Mouse (Mus musculus) neural tube, embryonic 11.5 days (tissue): ENCODE measurements around the gene Gm10318. TPM values are rescaled to one million over a fixed set of nuclear protein-coding genes. Genes with fewer than 3 reads are reported as not detected.

Experiments used
- ATAC-seq: fragments of 200-750 bp; cut with Nextera tagmentation; 2 replicates; pipeline ENCODE4 v1.8.0; 2017; ENCODE audit warnings: moderate number of reproducible peaks, mild to moderate bottlenecking, moderate TSS enrichment, moderate library complexity; ENCODE audit not compliant: insufficient read depth, low FRiP score, low TSS enrichment
- DNase-seq: peaks from one replicate; pipeline ENCODE4 v3.0.0-alpha.2; 2015; ENCODE audit warnings: low spot score
- H3K27ac ChIP-seq: fragments of 300-500 bp; sonication (generic); 2 replicates; pipeline ENCODE4 v1.5.1; 2014; ENCODE audit warnings: low read depth, mild to moderate bottlenecking, low read length
- H3K27me3 ChIP-seq: fragments of 300-500 bp; sonication (generic); 2 replicates; pipeline ENCODE4 v1.6.1; 2014; ENCODE audit warnings: mild to moderate bottlenecking, low read length, mixed read lengths; ENCODE audit not compliant: control insufficient read depth, insufficient read depth
- H3K36me3 ChIP-seq: fragments of 300-500 bp; sonication (generic); 2 replicates; pipeline ENCODE4 v1.6.1; 2014; ENCODE audit warnings: mild to moderate bottlenecking, low read length, moderate library complexity, mixed read lengths; ENCODE audit not compliant: control insufficient read depth, insufficient read depth
- H3K4me1 ChIP-seq: fragments of 300-500 bp; sonication (generic); 2 replicates; pipeline ENCODE4 v1.6.1; 2014; ENCODE audit warnings: low read length, mixed read lengths; ENCODE audit not compliant: control insufficient read depth, insufficient read depth
- H3K4me2 ChIP-seq: fragments of 300-500 bp; sonication (generic); 2 replicates; pipeline ENCODE4 v1.6.1; 2014; ENCODE audit warnings: low read depth, mild to moderate bottlenecking, moderate library complexity
- H3K4me3 ChIP-seq: fragments of 300-500 bp; sonication (generic); 2 replicates; pipeline ENCODE4 v1.5.1; 2014; ENCODE audit warnings: low read depth, low read length
- H3K9ac ChIP-seq: fragments of 300-500 bp; sonication (generic); 2 replicates; pipeline ENCODE4 v1.6.1; 2014; ENCODE audit warnings: mild to moderate bottlenecking, low read length
- H3K9me3 ChIP-seq: fragments of 300-500 bp; sonication (generic); 2 replicates; pipeline ENCODE4 v1.6.1; 2016; ENCODE audit warnings: low read length; ENCODE audit not compliant: control insufficient read depth
- WGBS: fragments of 180-500 bp; shearing (Covaris S2); extraction: QIAGEN DNeasy Blood & Tissue Kit; methylation state at CpG from one replicate; pipeline ENCODE4 v1.1.7; 2014; 5-methylcytosine and 5-hydroxymethylcytosine counted together
- polyA plus RNA-seq: library from polyadenylated mRNA; unstranded; fragments of >200 nt; fragmentation: Nextera tagmentation; extraction: Ambion mirVana; gene quantifications from 2 replicates; pipeline ENCODE4 v1.2.1, GENCODE M21; 2014

Gm10318 gene
- polyA plus RNA-seq, 1 experiment from 2014 or later, result not detected

DNA sequence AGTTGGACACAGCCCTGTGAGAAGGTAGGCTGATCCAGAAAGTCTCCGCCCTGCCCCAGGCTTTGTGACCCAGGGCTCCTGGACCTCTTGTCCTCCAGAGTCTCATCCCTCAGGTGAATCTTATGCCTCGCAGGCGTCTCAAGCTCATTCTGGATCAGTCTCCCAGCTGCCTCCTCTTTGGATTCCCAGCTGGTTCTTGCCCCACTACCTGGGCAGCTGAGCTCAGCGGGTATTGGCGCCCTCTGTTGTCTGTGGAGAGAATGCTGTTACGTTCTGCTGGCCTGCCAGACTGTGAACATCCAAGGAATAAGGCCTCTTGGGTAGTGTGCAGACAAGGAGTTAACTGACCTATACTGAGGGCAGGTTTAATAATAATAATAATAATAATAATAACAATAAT lies 26.3 kb downstream of the Gm10318 start:
- no peak overlapping the region for H3K4me3 ChIP-seq

DNA sequence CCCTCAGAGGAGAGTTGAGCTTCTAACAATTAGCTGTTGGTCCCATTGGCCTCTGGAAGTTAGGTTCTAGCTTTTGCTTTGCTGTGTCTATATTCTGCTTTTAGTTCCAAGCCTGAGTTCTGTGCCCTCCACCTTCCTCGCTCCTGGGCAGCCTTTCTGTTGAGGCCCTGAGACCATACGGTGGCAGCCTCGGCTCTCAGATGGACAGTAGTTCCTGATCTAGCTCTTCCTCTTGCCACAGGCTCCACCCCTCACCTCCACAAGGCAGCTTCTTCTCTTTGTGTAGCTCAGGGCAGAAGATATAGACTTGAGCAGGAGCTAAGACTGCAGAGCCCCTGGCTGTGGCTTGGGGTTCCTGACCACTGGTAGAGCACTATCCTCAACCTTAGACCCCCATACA lies 27.6 kb downstream of the Gm10318 start:
- Histone ChIP-seq H3K4me1 (no peaks in the 10 kb centered on the region), H3K27me3 (no peaks in the 10 kb centered on the region), H3K36me3 (no peaks in the 10 kb centered on the region), H3K27ac (no peak overlapping the region), H3K9me3 (no peaks in the 10 kb centered on the region), H3K9ac (no peak overlapping the region), H3K4me3 (no peak overlapping the region), H3K4me2 (no peak overlapping the region)
- WGBS, result 68% methylated on average over 3 of the region's 3 CpGs
- no peak for ATAC-seq
- DNase-seq, result no peak

More for the DNA sequence above, 26.3 kb downstream of the Gm10318 start:
- H3K27ac ChIP-seq, result no peak overlapping the region
- H3K36me3 ChIP-seq, result no peaks in the 10 kb centered on the region
- DNase-seq, result no peak
- H3K4me2 ChIP-seq, result no peak overlapping the region
- no peaks in the 10 kb centered on the region for H3K4me1 ChIP-seq
- no peak overlapping the region for H3K9ac ChIP-seq
- no peaks in the 10 kb centered on the region for H3K9me3 ChIP-seq
- ATAC-seq, result no peak
- H3K27me3 ChIP-seq, result no peaks in the 10 kb centered on the region
- 54% methylated on average over 6 of the region's 6 CpGs for WGBS

DNA sequence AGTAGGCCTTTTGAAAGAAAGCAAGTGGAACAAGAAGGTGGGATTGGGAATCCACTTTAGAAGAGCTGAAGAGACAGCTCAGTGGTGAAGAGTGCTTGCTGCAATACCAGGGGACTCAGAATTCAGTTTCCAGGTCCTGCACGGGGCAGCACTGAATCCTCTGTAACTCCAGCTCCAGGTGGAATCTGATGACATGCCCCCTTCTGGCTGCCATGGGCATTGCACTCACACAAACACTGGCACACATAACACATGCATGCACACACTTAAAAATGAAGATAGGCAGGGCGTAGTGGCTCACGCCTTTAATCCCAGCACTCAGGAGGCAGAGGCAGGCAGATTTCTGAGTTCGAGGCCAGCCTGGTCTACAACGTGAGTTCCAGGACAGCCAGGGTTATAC lies 29.9 kb downstream of the Gm10318 start:
- no peak overlapping the region for H3K4me2 ChIP-seq
- H3K36me3 ChIP-seq, result no peaks in the 10 kb centered on the region
- no peak overlapping the region for H3K27ac ChIP-seq
- ATAC-seq (no peak), DNase-seq (no peak)
- no peak overlapping the region for H3K4me3 ChIP-seq
- WGBS, result 81% methylated on average over 5 of the region's 5 CpGs
- H3K27me3 ChIP-seq, result no peaks in the 10 kb centered on the region
- H3K9me3 ChIP-seq, result no peaks in the 10 kb centered on the region
- H3K9ac ChIP-seq, result no peak overlapping the region
- H3K4me1 ChIP-seq, result no peaks in the 10 kb centered on the region

DNA sequence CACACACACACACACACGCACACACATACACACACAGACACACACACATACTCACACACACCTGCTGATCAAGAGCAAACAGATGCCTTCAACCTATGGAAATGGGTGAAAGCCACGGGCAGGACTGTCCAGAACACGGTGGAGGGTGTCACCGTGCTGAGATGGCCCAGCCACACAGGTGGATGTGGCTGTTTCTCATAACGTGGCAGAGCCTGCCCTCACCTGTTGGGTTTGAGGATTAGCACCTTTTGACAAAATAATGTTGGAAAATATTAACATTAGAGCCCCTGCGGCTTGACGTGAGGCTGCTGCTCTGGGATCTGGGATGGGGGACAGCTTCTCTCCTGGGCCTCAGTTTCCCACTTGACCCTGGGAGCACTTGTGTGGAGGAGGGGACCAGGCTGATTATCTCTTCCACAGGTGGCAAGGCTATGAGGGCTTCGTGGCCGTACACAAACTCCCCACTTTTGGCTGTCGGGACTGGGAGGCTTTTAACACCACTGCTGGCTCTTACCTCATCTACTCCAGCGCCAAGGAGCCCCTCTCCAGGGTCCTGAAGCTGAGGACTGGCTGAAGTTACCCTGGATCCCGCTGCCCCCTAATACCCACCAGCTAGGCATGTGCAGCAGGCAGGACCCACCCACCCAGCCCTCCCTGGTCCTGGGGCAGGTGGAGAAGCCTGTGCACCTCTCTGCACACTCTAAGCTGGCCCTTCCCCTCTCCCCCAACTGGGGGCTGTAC lies 33.5 kb downstream of the Gm10318 start:
- H3K4me3 ChIP-seq, result no peak overlapping the region
- H3K9me3 ChIP-seq, result no peaks in the 10 kb centered on the region
- no peak overlapping the region for H3K27ac ChIP-seq
- H3K9ac ChIP-seq, result no peak overlapping the region
- no peaks in the 10 kb centered on the region for H3K36me3 ChIP-seq
- ATAC-seq (no peak), DNase-seq (no peak)
- 61% methylated on average over 12 of the region's 12 CpGs for WGBS
- no peak overlapping the region for H3K4me2 ChIP-seq
- no peaks in the 10 kb centered on the region for H3K27me3 ChIP-seq
- H3K4me1 ChIP-seq, result no peaks in the 10 kb centered on the region

DNA sequence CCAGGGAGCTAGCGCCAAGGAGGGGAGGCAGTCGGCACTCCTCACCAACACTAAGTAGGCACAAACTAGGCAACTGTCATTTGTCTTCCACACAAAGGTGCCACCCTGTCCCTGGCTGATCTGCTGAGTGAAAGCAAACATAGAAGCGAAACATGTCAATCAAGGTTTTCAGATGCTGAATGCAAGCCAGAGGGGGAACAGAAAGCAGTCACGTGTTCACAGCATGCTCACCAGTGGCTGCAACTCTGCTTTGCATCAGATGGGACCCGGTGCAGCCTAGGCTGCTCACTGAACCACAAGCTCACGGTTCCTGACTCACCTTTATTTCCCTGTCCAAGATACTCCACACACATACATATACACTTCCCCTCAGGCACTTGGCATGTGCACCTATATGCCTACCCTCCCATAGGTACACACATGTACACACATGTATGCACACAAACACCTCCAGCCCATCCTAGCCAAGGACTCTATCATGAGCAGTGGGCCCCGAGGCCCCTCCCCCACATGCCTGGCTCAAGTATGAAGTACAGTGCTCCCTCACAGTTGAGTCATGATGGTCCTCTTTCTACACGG lies 38.4 kb downstream of the Gm10318 start:
- ATAC-seq, result no peak
- no peak for DNase-seq
- H3K27me3 ChIP-seq, result no peaks in the 10 kb centered on the region
- H3K36me3 ChIP-seq, result no peaks in the 10 kb centered on the region; the same call in 1 of the 2 replicates
- H3K27ac ChIP-seq, result no peak overlapping the region
- H3K9me3 ChIP-seq, result no peaks in the 10 kb centered on the region
- H3K4me1 ChIP-seq, result no peaks in the 10 kb centered on the region
- H3K4me2 ChIP-seq, result no peak overlapping the region
- no peak overlapping the region for H3K4me3 ChIP-seq
- no peak overlapping the region for H3K9ac ChIP-seq
- 92% methylated on average over 8 of the region's 8 CpGs for WGBS

DNA sequence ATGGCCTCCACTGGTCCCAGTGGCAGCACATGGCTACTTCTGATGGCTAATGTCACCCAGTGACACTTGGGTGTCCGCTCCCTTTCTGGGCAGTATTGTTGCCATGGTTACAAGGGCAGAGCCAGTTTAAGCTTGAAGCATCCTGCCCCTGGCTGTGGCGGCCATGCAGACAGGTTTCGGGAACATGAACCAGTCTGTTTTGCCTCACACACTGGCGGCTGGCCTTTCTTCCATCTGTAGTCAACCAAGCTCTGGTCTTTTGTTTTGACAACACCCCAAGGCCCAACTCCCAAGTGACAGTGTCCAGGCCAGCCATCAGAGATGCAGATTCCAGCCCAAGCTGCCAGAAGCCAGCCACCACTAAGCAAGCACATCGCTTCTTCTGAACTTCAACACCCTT lies 42.9 kb downstream of the Gm10318 start:
- whole genome bisulfite sequencing, result 66% methylated on average over 5 of the region's 5 CpGs
- Histone ChIP-seq H3K9me3 (no peaks in the 10 kb centered on the region), H3K9ac (no peak overlapping the region), H3K4me2 (no peak overlapping the region), H3K27ac (no peak overlapping the region), H3K36me3 (no peaks in the 10 kb centered on the region; the same call in 1 of the 2 replicates), H3K4me1 (no peaks in the 10 kb centered on the region), H3K4me3 (no peak overlapping the region), H3K27me3 (no peaks in the 10 kb centered on the region)
- ATAC-seq, result no peak
- no peak for DNase-seq

DNA sequence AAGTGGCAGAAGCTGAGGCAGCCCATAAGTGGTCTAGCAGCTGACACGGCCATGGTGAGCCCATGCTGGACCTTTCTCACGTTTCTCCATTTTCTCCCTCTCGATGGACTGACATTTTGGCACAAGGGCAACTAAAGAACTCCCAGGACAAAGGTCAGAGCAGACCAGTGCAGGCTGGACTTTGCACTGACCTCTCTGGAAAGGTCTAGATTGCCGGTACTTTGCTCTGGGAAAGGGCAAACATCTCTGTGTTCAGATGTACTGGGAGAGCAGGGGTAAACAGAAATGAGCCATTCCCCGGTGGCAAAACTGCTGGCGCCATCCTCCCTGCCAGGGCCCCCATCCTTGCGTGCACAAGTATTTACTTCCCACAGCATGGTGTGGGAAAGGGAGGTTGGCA lies 47.5 kb downstream of the Gm10318 start:
- H3K4me3 ChIP-seq, result no peak overlapping the region

DNA sequence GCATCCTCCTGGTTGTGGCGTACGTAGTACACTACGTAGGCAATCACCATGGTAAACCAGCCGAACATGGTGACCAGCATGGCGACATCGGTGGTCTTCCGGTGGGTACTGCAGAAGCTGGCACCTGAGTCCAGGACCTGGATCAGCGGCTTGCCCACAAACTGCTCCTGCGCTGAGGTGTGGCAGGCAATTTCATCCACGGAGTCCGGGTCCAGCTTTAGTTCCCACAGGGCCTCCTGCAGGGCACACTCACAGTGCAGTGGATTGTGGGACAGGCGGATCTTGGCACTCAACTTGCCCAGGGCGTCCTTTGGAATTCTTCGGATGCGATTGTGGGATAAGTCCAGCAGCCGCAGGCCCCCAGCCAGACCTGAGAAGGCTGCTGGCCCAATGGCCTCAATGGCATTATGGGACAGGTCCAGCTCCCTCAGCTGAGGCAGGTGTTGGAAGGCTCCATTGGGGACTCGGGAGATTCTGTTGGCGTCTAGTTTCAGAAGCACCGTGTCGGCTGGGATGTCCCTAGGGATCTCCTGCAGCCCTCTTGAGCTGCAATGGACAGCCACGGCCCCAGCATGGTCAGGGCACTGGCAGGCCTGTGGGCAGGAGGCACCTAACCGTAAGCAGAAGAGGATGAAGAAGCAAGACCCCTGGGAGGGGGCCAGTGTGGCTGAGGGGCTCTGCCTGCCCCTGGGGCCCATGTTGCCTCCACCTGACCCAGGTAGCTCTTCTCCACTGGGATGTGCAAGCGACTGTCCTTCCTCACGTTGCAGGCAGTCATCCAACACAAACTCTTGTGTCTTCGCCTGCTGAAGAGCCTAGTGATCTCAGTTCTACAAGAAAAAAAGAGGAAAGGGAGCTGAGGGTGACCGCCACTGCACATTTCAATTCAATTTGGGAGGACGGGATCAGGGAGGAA lies 48.5 kb downstream of the Gm10318 start:
- H3K4me2 ChIP-seq, result peak overlapping the region; percentile 85
- DNase-seq, result no peak
- WGBS, result 85% methylated on average over 27 of the region's 27 CpGs
- no peak overlapping the region for H3K27ac ChIP-seq
- H3K4me1 ChIP-seq, result 0 out of 2 replicates have a peak, but pooled peaks cover 5% of the 10 kb centered on the region
- H3K4me3 ChIP-seq, result no peak overlapping the region
- no peak for ATAC-seq
- no peaks in the 10 kb centered on the region for H3K27me3 ChIP-seq
- H3K36me3 ChIP-seq, result no peaks in the 10 kb centered on the region
- H3K9me3 ChIP-seq, result no peaks in the 10 kb centered on the region
- H3K9ac ChIP-seq, result peak overlapping the region; percentile 65; the same call in 1 of the 2 replicates

More for the DNA sequence above, 47.5 kb downstream of the Gm10318 start:
- DNase-seq, result no peak
- Histone ChIP-seq H3K9me3 (no peaks in the 10 kb centered on the region), H3K4me1 (0 out of 2 replicates have a peak, but pooled peaks cover 5% of the 10 kb centered on the region), H3K9ac (no peak overlapping the region), H3K4me2 (no peak overlapping the region), H3K36me3 (no peaks in the 10 kb centered on the region; the same call in 1 of the 2 replicates), H3K27me3 (no peaks in the 10 kb centered on the region), H3K27ac (no peak overlapping the region)
- ATAC-seq, result no peak
- WGBS, result 77% methylated on average over 7 of the region's 7 CpGs
